Mouse (Mus musculus) midbrain, embryonic 10.5 days (tissue): ENCODE measurements around the gene Dpp8. TPM values are rescaled to one million over a fixed set of nuclear protein-coding genes. Genes with fewer than 3 reads are reported as not detected.
"Not testable (repeated sequence)": the region's sequence is repeated elsewhere in the genome, so short reads cannot be mapped to it uniquely, and the experiment has no call there.

Experiments used
- DNase-seq: peaks from one replicate; pipeline ENCODE4 v3.0.0-alpha.2; 2017; ENCODE audit warnings: low spot score
- H3K27ac ChIP-seq: fragments of 300-500 bp; sonication (generic); replicated peaks from 2 replicates; pipeline ENCODE4 v1.5.1; 2016; ENCODE audit warnings: mild to moderate bottlenecking
- H3K27me3 ChIP-seq: fragments of 300-500 bp; sonication (generic); 2 replicates; pipeline ENCODE4 v1.6.1; 2016; ENCODE audit warnings: low read depth, mild to moderate bottlenecking; ENCODE audit not compliant: poor library complexity, severe bottlenecking
- H3K36me3 ChIP-seq: fragments of 300-500 bp; sonication (generic); 2 replicates; pipeline ENCODE4 v1.6.1; 2016; ENCODE audit warnings: mild to moderate bottlenecking, moderate library complexity
- H3K4me1 ChIP-seq: fragments of 300-500 bp; sonication (generic); 2 replicates; pipeline ENCODE4 v1.6.1; 2016
- H3K4me3 ChIP-seq: fragments of 300-500 bp; sonication (generic); 2 replicates; pipeline ENCODE4 v1.5.1; 2016; ENCODE audit warnings: mild to moderate bottlenecking, moderate library complexity
- H3K9me3 ChIP-seq: fragments of 300-500 bp; sonication (generic); replicated peaks from 2 replicates; pipeline ENCODE4 v1.6.1; 2016; ENCODE audit warnings: mild to moderate bottlenecking
- WGBS: fragments of 180-500 bp; shearing (Covaris S2); methylation state at CpG from one replicate; pipeline ENCODE4 v1.1.7; 2016; 5-methylcytosine and 5-hydroxymethylcytosine counted together
- polyA plus RNA-seq: library from polyadenylated mRNA; unstranded; fragments of >200 nt; fragmentation: Nextera tagmentation; extraction: Ambion mirVana; gene quantifications from 2 replicates; pipeline ENCODE4 v1.2.1, GENCODE M21; 2016

Dpp8 gene
- polyA plus RNA-seq, 1 experiment from 2014 or later: 37.6 TPM

- Histone ChIP-seq H3K27me3 (peaks cover 5% of the 10 kb centered on the region), H3K27ac (no peak overlapping the region), H3K36me3 (no peaks in the 10 kb centered on the region), H3K4me3 (no peak overlapping the region), H3K9me3 (no peaks in the 10 kb centered on the region), H3K4me1 (peaks cover 10% of the 10 kb centered on the region)
- DNase-seq: no peak
- 90% methylated on average over 5 of the region's 5 CpGs for WGBS
Observed at GRCm38 (mm10) chr9:65028313-65028712, 3.9 kb upstream of the Dpp8 start.

DNA sequence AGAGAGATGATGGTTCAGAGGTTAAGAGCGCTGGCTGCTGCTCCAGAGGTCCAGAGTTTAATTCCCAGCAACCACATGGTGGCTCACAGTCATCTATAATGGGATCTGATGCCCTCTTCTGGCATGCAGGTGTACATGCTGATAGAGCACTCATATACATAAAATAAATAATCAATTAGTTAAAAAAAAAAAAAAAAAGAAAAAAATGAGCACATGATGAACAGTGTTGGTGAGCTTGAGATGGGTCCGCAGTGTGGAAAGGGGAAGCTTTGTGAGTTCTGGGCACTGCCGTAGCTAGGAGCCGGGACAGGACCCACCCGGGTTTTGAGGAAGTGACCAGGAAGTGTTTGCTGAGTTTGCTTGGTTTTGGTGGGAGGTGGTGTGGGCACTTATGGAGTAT, 859 bp upstream of the Dpp8 start:
- H3K4me3 ChIP-seq, DNase-seq: not testable (repeated sequence)

GRCm38 (mm10) chr9:65031894-65032268, 333 bp upstream of the Dpp8 start:
- Histone ChIP-seq H3K27ac (peak overlapping the region; percentile 96), H3K4me3 (peak overlapping the region; percentile 99), H3K9me3 (no peaks in the 10 kb centered on the region), H3K36me3 (peaks cover 10% of the 10 kb centered on the region), H3K27me3 (no peaks in the 10 kb centered on the region), H3K4me1 (peaks cover 19% of the 10 kb centered on the region)
- 36% methylated on average over 4 of the region's 4 CpGs for WGBS
- DNase-seq: no peak

More for the DNA sequence above, 859 bp upstream of the Dpp8 start:
- H3K9me3 ChIP-seq, H3K27me3 ChIP-seq, H3K27ac ChIP-seq, H3K36me3 ChIP-seq: not testable (repeated sequence)
- H3K4me1 ChIP-seq: peaks cover 19% of the 10 kb centered on the region
- 72% methylated on average over 5 of the region's 5 CpGs for WGBS

GRCm38 (mm10) chr9:65036456-65036855, 4.2 kb downstream of the Dpp8 start:
- peaks cover 19% of the 10 kb centered on the region for H3K4me1 ChIP-seq
- DNase-seq: no peak
- peaks cover 53% of the 10 kb centered on the region for H3K36me3 ChIP-seq
- H3K9me3 ChIP-seq: no peaks in the 10 kb centered on the region
- no peaks in the 10 kb centered on the region for H3K27me3 ChIP-seq
- 93% methylated on average over 1 of the region's 1 CpGs for WGBS
- no peak overlapping the region for H3K27ac ChIP-seq
- H3K4me3 ChIP-seq: no peak overlapping the region

GRCm38 (mm10) chr9:65036861-65037260, 4.6 kb downstream of the Dpp8 start:
- Histone ChIP-seq H3K27ac (no peak overlapping the region), H3K27me3 (no peaks in the 10 kb centered on the region), H3K4me3 (no peak overlapping the region), H3K4me1 (peaks cover 17% of the 10 kb centered on the region), H3K36me3 (peaks cover 57% of the 10 kb centered on the region), H3K9me3 (no peaks in the 10 kb centered on the region)
- 91% methylated on average over 8 of the region's 8 CpGs for WGBS
- no peak for DNase-seq

DNA sequence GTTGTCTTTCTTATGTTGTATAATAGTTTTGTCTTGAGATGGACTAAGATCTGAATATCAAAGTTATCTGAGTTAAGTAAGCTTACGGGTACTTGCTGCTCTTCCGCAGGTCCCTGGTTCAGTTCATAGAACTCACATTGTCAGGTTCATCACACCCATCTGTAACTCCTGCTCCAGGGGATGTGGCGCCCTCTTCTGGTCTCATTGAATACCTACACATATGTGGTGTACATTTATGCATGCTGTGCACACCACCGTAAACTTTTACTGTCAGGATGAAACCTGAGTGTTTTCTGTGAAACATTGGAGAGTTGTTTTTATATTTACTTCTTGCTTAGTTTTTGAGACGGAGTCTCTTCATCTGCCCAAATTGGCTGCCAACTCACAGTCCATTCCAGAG, 9.2 kb downstream of the Dpp8 start:
- Histone ChIP-seq H3K4me1 (no peaks in the 10 kb centered on the region), H3K4me3 (no peak overlapping the region), H3K9me3 (no peaks in the 10 kb centered on the region), H3K27ac (no peak overlapping the region), H3K36me3 (peaks cover 97% of the 10 kb centered on the region), H3K27me3 (no peaks in the 10 kb centered on the region)
- 96% methylated on average over 5 of the region's 5 CpGs for WGBS
- no peak for DNase-seq

GRCm38 (mm10) chr9:65046993-65047392, 14.8 kb downstream of the Dpp8 start:
- no peak for DNase-seq
- no peaks in the 10 kb centered on the region for H3K4me1 ChIP-seq
- no peaks in the 10 kb centered on the region for H3K27me3 ChIP-seq
- peaks cover 100% of the 10 kb centered on the region for H3K36me3 ChIP-seq
- H3K27ac ChIP-seq: no peak overlapping the region
- no peak overlapping the region for H3K4me3 ChIP-seq
- WGBS: 97% methylated on average over 1 of the region's 1 CpGs
- H3K9me3 ChIP-seq: no peaks in the 10 kb centered on the region

DNA sequence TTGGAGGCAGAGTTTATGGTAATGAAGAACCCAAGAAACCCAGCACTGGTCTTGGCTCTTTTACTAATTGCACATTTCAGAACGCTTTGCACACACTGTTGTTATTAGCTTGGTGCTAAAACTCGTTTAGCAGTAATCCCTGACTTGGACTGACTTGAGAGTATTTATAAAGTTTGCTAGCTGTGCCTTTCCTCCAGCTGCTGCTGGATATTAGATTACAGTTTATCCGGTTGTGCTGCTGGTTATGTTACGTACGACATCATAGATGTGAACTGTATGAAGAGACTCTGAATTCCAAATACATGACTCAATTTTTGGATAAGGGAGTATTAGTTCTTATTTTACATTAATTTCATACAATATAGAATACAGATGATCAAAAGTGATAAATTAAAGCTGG, 17.2 kb downstream of the Dpp8 start:
- Histone ChIP-seq H3K36me3 (peaks cover 100% of the 10 kb centered on the region), H3K4me3 (no peak overlapping the region), H3K9me3 (no peaks in the 10 kb centered on the region), H3K27ac (no peak overlapping the region), H3K4me1 (no peaks in the 10 kb centered on the region), H3K27me3 (no peaks in the 10 kb centered on the region)
- no peak for DNase-seq
- 92% methylated on average over 5 of the region's 5 CpGs for WGBS

DNA sequence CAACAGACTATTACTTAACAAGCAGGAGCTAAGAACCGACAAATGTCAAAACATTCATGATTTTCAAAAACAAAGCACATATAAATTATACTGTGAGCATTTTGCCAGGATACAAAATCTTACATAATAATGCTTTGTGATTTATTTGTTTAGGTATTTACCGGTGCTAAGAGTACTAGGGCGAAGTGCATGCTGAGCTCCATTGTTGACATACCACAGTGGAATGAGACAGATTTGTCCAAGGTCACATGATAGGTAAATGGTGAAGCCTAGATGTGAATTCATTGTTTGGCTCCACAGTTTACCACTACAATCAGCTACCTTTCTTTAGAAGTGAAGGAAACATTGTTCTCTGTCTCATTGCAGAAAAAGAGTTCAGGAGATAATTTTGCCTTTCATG, 18.8 kb downstream of the Dpp8 start:
- 94% methylated on average over 3 of the region's 3 CpGs for WGBS
- Histone ChIP-seq H3K27me3 (no peaks in the 10 kb centered on the region), H3K36me3 (peaks cover 100% of the 10 kb centered on the region), H3K27ac (no peak overlapping the region), H3K4me1 (no peaks in the 10 kb centered on the region), H3K9me3 (no peaks in the 10 kb centered on the region), H3K4me3 (no peak overlapping the region)
- no peak for DNase-seq

DNA sequence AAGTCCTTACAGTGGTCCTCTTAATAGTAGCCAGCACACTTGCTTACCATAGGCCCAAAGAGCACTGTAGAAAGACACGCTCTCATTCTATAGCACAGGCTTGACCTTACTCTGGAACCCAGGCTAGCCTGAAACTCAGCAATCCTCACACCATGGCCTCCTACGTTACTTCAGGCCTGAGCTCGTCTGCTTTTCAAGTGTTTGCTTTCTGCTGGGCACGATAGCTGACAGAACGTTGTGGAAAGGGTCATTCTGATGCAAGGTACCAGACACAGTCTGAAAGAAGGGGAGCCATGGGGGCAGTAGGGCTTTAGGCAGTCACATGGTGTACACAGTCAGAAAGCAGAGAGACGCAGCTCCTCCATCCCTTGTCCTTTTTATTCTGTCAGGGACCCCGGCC, 32.0 kb downstream of the Dpp8 start:
- no peaks in the 10 kb centered on the region for H3K27me3 ChIP-seq
- no peaks in the 10 kb centered on the region for H3K9me3 ChIP-seq
- no peak for DNase-seq
- H3K27ac ChIP-seq: no peak overlapping the region
- no peak overlapping the region for H3K4me3 ChIP-seq
- peaks cover 96% of the 10 kb centered on the region for H3K36me3 ChIP-seq
- no peaks in the 10 kb centered on the region for H3K4me1 ChIP-seq
- 90% methylated on average over 7 of the region's 7 CpGs for WGBS

- no peaks in the 10 kb centered on the region for H3K9me3 ChIP-seq
- no peaks in the 10 kb centered on the region for H3K27me3 ChIP-seq
- H3K27ac ChIP-seq: no peak overlapping the region
- H3K4me3 ChIP-seq: no peak overlapping the region
- WGBS: 94% methylated on average over 3 of the region's 3 CpGs
- peaks cover 98% of the 10 kb centered on the region for H3K36me3 ChIP-seq
- no peak for DNase-seq
- no peaks in the 10 kb centered on the region for H3K4me1 ChIP-seq
Observed at GRCm38 (mm10) chr9:65070587-65070986, 38.4 kb downstream of the Dpp8 start.

DNA sequence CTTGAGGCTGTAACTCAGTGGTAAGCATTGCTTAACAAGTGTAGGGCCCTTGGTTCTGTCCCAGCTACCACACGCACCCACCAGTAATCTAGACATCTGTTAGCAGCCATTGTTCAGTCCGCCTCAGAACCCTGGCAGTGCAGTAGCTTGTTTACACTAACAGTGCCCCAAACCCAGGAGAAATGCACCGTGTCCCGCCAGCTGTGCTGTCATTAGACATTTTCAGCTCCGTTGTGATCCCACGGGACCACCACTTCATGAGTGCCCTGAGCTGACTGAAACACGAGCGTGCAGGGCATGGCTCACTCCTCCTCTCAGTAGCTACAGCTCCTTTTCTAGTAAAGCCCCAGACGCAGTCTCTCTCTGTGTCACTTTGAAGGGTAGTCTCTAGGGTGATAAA, 41.3 kb downstream of the Dpp8 start:
- DNase-seq: no peak
- H3K27me3 ChIP-seq: no peaks in the 10 kb centered on the region
- H3K9me3 ChIP-seq: no peaks in the 10 kb centered on the region
- H3K4me3 ChIP-seq: no peak overlapping the region
- H3K4me1 ChIP-seq: no peaks in the 10 kb centered on the region
- H3K36me3 ChIP-seq: peaks cover 97% of the 10 kb centered on the region
- H3K27ac ChIP-seq: no peak overlapping the region
- 79% methylated on average over 9 of the region's 9 CpGs for WGBS

- Histone ChIP-seq H3K4me3 (no peak overlapping the region), H3K27ac (no peak overlapping the region), H3K4me1 (no peaks in the 10 kb centered on the region), H3K9me3 (no peaks in the 10 kb centered on the region), H3K27me3 (no peaks in the 10 kb centered on the region), H3K36me3 (peaks cover 97% of the 10 kb centered on the region)
- WGBS: 93% methylated on average over 15 of the region's 15 CpGs
- DNase-seq: no peak
Observed at GRCm38 (mm10) chr9:65074251-65074650, 42.0 kb downstream of the Dpp8 start.

DNA sequence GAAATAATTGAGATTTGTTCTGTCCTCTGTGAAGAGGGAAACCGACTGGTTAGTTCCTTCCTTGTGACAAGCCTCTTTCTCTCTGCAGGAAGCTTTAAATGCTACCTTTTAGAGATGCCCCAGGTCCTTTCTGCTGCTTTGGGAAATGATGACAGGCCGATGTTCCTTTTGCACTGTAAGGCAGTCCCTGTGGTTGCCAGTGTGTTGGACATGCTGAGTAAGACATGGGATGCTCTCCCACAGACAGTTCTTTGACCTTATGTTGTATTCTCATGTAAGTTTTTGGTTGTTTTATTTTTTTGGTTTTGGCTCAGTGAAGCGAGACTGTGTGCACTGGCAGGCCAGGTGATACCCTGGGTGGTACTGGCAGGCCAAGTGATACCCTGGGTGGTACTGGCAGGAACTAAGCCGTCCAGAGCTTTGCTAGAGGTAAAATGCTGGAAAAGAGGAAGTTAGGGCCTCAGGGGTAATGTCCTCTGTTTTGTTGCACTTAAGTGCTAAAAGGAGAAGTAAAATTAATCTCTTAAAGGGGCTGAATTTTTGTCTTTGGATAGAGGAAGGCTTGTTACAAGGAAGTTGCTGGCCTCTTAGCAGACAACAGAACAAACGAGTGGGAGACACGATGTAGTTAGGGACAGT, 42.8 kb downstream of the Dpp8 start:
- H3K27me3 ChIP-seq: no peaks in the 10 kb centered on the region
- no peaks in the 10 kb centered on the region for H3K4me1 ChIP-seq
- no peak overlapping the region for H3K4me3 ChIP-seq
- 90% methylated on average over 6 of the region's 6 CpGs for WGBS
- no peaks in the 10 kb centered on the region for H3K9me3 ChIP-seq
- H3K36me3 ChIP-seq: peaks cover 97% of the 10 kb centered on the region
- no peak overlapping the region for H3K27ac ChIP-seq
- no peak for DNase-seq
